Mouse (Mus musculus): Measurements from ENCODE around the gene Man2b1. TPM values are rescaled to one million over a fixed set of nuclear protein-coding genes. Genes with fewer than 3 reads are reported as not detected.
A peak's percentile ranks its signal among the peaks of the same experiment; 100 is the strongest.
"Not testable (repeated sequence)": the region's sequence is repeated elsewhere in the genome, so short reads cannot be mapped to it uniquely, and the experiment has no call there.

The Man2b1 gene
- polyA plus RNA-seq, 1 experiment from 2014 or later = 25.1 TPM

GRCm38 (mm10) chr8:85119052-85119981 is 36.2 kb downstream of the Man2b1 start:
- Histone ChIP-seq H3K27ac (ENCODE audit: low read depth, low read length) (no peak overlapping the region), H3K9ac (ENCODE audit: low read depth, low read length) (peak overlapping the region; percentile 66), H3K4me2 (peak overlapping the region; percentile 79), H3K4me3 (ENCODE audit: low read depth, low read length) (peak overlapping the region; percentile 54), H3K4me1 (ENCODE audit: control insufficient read depth, insufficient read depth, low read length) (no peaks in the 10 kb centered on the region), H3K27me3 (ENCODE audit: control insufficient read depth, insufficient read depth, low read length) (no peaks in the 10 kb centered on the region), H3K36me3 (ENCODE audit: control insufficient read depth, insufficient read depth, low read length) (no peaks in the 10 kb centered on the region), H3K9me3 (replicated peaks; ENCODE audit: control insufficient read depth, low read length) (no peaks in the 10 kb centered on the region)
- peak; percentile 59; the same call in 1 of the 2 replicates for ATAC-seq (replicated peaks; ENCODE audit: insufficient number of reproducible peaks, low FRiP score, low TSS enrichment)
- 8% methylated on average over 37 of the region's 37 CpGs for WGBS (ENCODE audit: insufficient replicate concordance)

GRCm38 (mm10) chr8:85120251-85120650 is 37.2 kb downstream of the Man2b1 start:
- not testable (repeated sequence) for H3K9ac ChIP-seq (ENCODE audit: low read depth, low read length); H3K4me1 ChIP-seq (ENCODE audit: control insufficient read depth, insufficient read depth, low read length); H3K36me3 ChIP-seq (ENCODE audit: control insufficient read depth, insufficient read depth, low read length); H3K27ac ChIP-seq (ENCODE audit: low read depth, low read length); H3K27me3 ChIP-seq (ENCODE audit: control insufficient read depth, insufficient read depth, low read length); ATAC-seq (replicated peaks; ENCODE audit: insufficient number of reproducible peaks, low FRiP score, low TSS enrichment); H3K4me3 ChIP-seq (ENCODE audit: low read depth, low read length); H3K4me2 ChIP-seq; H3K9me3 ChIP-seq (replicated peaks; ENCODE audit: control insufficient read depth, low read length)
- 81% methylated on average over 5 of the region's 5 CpGs for WGBS (ENCODE audit: insufficient replicate concordance)

GRCm38 (mm10) chr8:85122995-85123394 is 39.9 kb downstream of the Man2b1 start, which contains the start of gene Zfp791:
Gene Zfp791, minus strand, starts transcription at chr8:85123095.
- no peaks in the 10 kb centered on the region for H3K27me3 ChIP-seq (ENCODE audit: control insufficient read depth, insufficient read depth, low read length)
- no peaks in the 10 kb centered on the region for H3K4me1 ChIP-seq (ENCODE audit: control insufficient read depth, insufficient read depth, low read length)
- ATAC-seq (replicated peaks; ENCODE audit: insufficient number of reproducible peaks, low FRiP score, low TSS enrichment) = no peak
- no peaks in the 10 kb centered on the region for H3K36me3 ChIP-seq (ENCODE audit: control insufficient read depth, insufficient read depth, low read length)
- H3K9ac ChIP-seq (ENCODE audit: low read depth, low read length) = no peak within 1 kb of the TSS
- no peaks in the 10 kb centered on the region for H3K9me3 ChIP-seq (replicated peaks; ENCODE audit: control insufficient read depth, low read length)
- H3K27ac ChIP-seq (ENCODE audit: low read depth, low read length) = no peak within 1 kb of the TSS
- H3K4me3 ChIP-seq (ENCODE audit: low read depth, low read length) = no peak within 1 kb of the TSS
- no peak within 1 kb of the TSS for H3K4me2 ChIP-seq
- 69% methylated on average over 3 of the region's 3 CpGs for WGBS (ENCODE audit: insufficient replicate concordance)

- 85% methylated on average over 8 of the region's 8 CpGs for WGBS (ENCODE audit: insufficient replicate concordance)
- Histone ChIP-seq H3K27ac (ENCODE audit: low read depth, low read length) (no peak overlapping the region), H3K27me3 (ENCODE audit: control insufficient read depth, insufficient read depth, low read length) (no peaks in the 10 kb centered on the region), H3K4me3 (ENCODE audit: low read depth, low read length) (no peak overlapping the region), H3K9ac (ENCODE audit: low read depth, low read length) (no peak overlapping the region), H3K4me2 (no peak overlapping the region), H3K9me3 (replicated peaks; ENCODE audit: control insufficient read depth, low read length) (no peaks in the 10 kb centered on the region), H3K36me3 (ENCODE audit: control insufficient read depth, insufficient read depth, low read length) (no peaks in the 10 kb centered on the region), H3K4me1 (ENCODE audit: control insufficient read depth, insufficient read depth, low read length) (no peaks in the 10 kb centered on the region)
- no peak for ATAC-seq (replicated peaks; ENCODE audit: insufficient number of reproducible peaks, low FRiP score, low TSS enrichment)
Observed at GRCm38 (mm10) chr8:85123691-85124090, 40.6 kb downstream of the Man2b1 start.

GRCm38 (mm10) chr8:85132335-85132734 is 49.3 kb downstream of the Man2b1 start:
- no peak for ATAC-seq (replicated peaks; ENCODE audit: insufficient number of reproducible peaks, low FRiP score, low TSS enrichment)
- no peak overlapping the region for H3K27ac ChIP-seq (ENCODE audit: low read depth, low read length)
- H3K4me3 ChIP-seq (ENCODE audit: low read depth, low read length) = no peak overlapping the region
- H3K27me3 ChIP-seq (ENCODE audit: control insufficient read depth, insufficient read depth, low read length) = no peaks in the 10 kb centered on the region
- no peaks in the 10 kb centered on the region for H3K36me3 ChIP-seq (ENCODE audit: control insufficient read depth, insufficient read depth, low read length)
- WGBS (ENCODE audit: insufficient replicate concordance) = 86% methylated on average over 1 of the region's 1 CpGs
- H3K4me2 ChIP-seq = no peak overlapping the region
- H3K9me3 ChIP-seq (replicated peaks; ENCODE audit: control insufficient read depth, low read length) = no peaks in the 10 kb centered on the region
- H3K4me1 ChIP-seq (ENCODE audit: control insufficient read depth, insufficient read depth, low read length) = no peaks in the 10 kb centered on the region
- H3K9ac ChIP-seq (ENCODE audit: low read depth, low read length) = no peak overlapping the region

- H3K9ac ChIP-seq (ENCODE audit: low read depth, low read length) = not testable (repeated sequence)
- 77% methylated on average over 2 of the region's 2 CpGs for WGBS (ENCODE audit: insufficient replicate concordance)
Observed at GRCm38 (mm10) chr8:85135690-85136089, 52.6 kb downstream of the Man2b1 start.

GRCm38 (mm10) chr8:85142516-85142915 is 59.4 kb downstream of the Man2b1 start:
- H3K4me3 ChIP-seq (ENCODE audit: low read depth, low read length) = no peak overlapping the region
- no peaks in the 10 kb centered on the region for H3K36me3 ChIP-seq (ENCODE audit: control insufficient read depth, insufficient read depth, low read length)
- H3K9ac ChIP-seq (ENCODE audit: low read depth, low read length) = no peak overlapping the region
- H3K4me2 ChIP-seq = no peak overlapping the region
- H3K27me3 ChIP-seq (ENCODE audit: control insufficient read depth, insufficient read depth, low read length) = no peaks in the 10 kb centered on the region
- WGBS (ENCODE audit: insufficient replicate concordance) = 83% methylated on average over 4 of the region's 4 CpGs
- H3K27ac ChIP-seq (ENCODE audit: low read depth, low read length) = no peak overlapping the region
- ATAC-seq (replicated peaks; ENCODE audit: insufficient number of reproducible peaks, low FRiP score, low TSS enrichment) = no peak
- H3K4me1 ChIP-seq (ENCODE audit: control insufficient read depth, insufficient read depth, low read length) = no peaks in the 10 kb centered on the region
- H3K9me3 ChIP-seq (replicated peaks; ENCODE audit: control insufficient read depth, low read length) = peaks cover 10% of the 10 kb centered on the region; the same call in 1 of the 2 replicates

More at GRCm38 (mm10) chr8:85135690-85136089, 52.6 kb downstream of the Man2b1 start:
- H3K27ac ChIP-seq (ENCODE audit: low read depth, low read length); ATAC-seq (replicated peaks; ENCODE audit: insufficient number of reproducible peaks, low FRiP score, low TSS enrichment); H3K27me3 ChIP-seq (ENCODE audit: control insufficient read depth, insufficient read depth, low read length); H3K36me3 ChIP-seq (ENCODE audit: control insufficient read depth, insufficient read depth, low read length); H3K4me2 ChIP-seq; H3K4me3 ChIP-seq (ENCODE audit: low read depth, low read length); H3K9me3 ChIP-seq (replicated peaks; ENCODE audit: control insufficient read depth, low read length); H3K4me1 ChIP-seq (ENCODE audit: control insufficient read depth, insufficient read depth, low read length): not testable (repeated sequence)

Measured in heart, embryonic 11.5 days (tissue).